Mouse (Mus musculus) right cerebral cortex, postnatal 10 days (tissue): Measurements from ENCODE around the gene Csnk2b.
A peak's percentile ranks its signal among the peaks of the same experiment; 100 is the strongest.

ENCODE experiments used
- DNase-seq, 2 experiments: peaks; one replicate each; pipeline ENCODE4 v3.0.0; 2021; ENCODE audit warnings: low spot score in 2 of 2

The Csnk2b gene

GRCm38 (mm10) chr17:35088151-35088550 is 33.7 kb downstream of the Csnk2b start:
- no peak for DNase-seq

- no peak for DNase-seq
Observed at GRCm38 (mm10) chr17:35085208-35085865, 36.5 kb downstream of the Csnk2b start, which contains the start of gene Ly6g6f. Gene Ly6g6f, minus strand, starts transcription at chr17:35085610.

- no peak for DNase-seq
Observed at GRCm38 (mm10) chr17:35083929-35084497, 37.8 kb downstream of the Csnk2b start.

- no peak for DNase-seq
Observed at GRCm38 (mm10) chr17:35082841-35083576, 38.8 kb downstream of the Csnk2b start.

- DNase-seq, result no peak
Observed at GRCm38 (mm10) chr17:35080710-35081109, 41.1 kb downstream of the Csnk2b start.

GRCm38 (mm10) chr17:35080248-35080647 is 41.6 kb downstream of the Csnk2b start:
- DNase-seq, result no peak

- DNase-seq, result no peak
Observed at GRCm38 (mm10) chr17:35079778-35080177, 42.1 kb downstream of the Csnk2b start.

- DNase-seq, result peak in 1 of 2 experiments; percentile 50
Observed at GRCm38 (mm10) chr17:35077786-35078233, 44.0 kb downstream of the Csnk2b start, which contains the start of gene Ly6g6d. Gene Ly6g6d, minus strand, starts transcription at chr17:35078065.

- DNase-seq, result peak in 1 of 2 experiments; percentile 25
Observed at GRCm38 (mm10) chr17:35077285-35077684, 44.6 kb downstream of the Csnk2b start.

- no peak for DNase-seq
Observed at GRCm38 (mm10) chr17:35076507-35077176, 45.2 kb downstream of the Csnk2b start, which contains the start of gene Ly6g6e. Gene Ly6g6e, plus strand, starts transcription at chr17:35076902.

GRCm38 (mm10) chr17:35074097-35074496 is 47.8 kb downstream of the Csnk2b start:
- no peak for DNase-seq

- DNase-seq, result no peak
Observed at GRCm38 (mm10) chr17:35071454-35071853, 50.4 kb downstream of the Csnk2b start.

GRCm38 (mm10) chr17:35070556-35071229 is 51.2 kb downstream of the Csnk2b start:
- DNase-seq, result no peak

GRCm38 (mm10) chr17:35068213-35068914 is 53.5 kb downstream of the Csnk2b start:
- DNase-seq, result no peak
